Comparison of ENCODE assay signal across 20 mouse cellular contexts in the genomic region with DNA sequence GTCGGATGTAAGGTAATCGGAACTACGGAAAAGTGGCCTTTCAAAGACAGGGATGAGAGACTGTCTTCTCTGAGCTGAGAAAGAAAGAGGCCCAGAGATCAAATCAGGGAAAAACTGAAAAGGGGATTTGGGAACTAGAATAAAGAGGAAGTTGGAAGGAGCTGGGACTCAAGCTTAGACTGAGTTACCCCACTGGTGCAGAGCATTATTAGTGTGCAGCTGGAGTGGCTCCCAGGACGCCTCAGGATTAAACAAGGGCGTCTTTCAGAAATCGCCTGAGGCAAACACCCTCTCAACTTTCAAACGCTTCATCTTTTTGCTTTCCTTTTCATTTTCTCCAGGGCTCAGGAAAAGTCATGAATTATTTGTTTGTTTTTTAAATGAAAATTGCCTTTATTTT. TPM values are rescaled to one million over a fixed set of nuclear protein-coding genes. Genes with fewer than 3 reads are reported as not detected.
A peak's percentile ranks its signal among the peaks of the same experiment; 100 is the strongest.
DNase-seq lines count a peak whose midpoint lies in the region; ATAC-seq and TF ChIP-seq lines count a peak whose summit lies in the region.
"Had no signal": no experiment of that assay in that cellular context is flagged by ENCODE, and none has a peak within 500 bp of the region (broad histone marks: within the 10 kb centered on the region; RNA-seq: fewer than 3 reads in every experiment).

No protein-coding gene starts in this region.

- WGBS in heart, embryonic 14.5 days: 78% methylated on average over 7 of the region's 7 CpGs
- WGBS in heart, adult 2 months: 82% methylated on average over 7 of the region's 7 CpGs
- WGBS in midbrain, embryonic 11.5 days: 72% methylated on average over 7 of the region's 7 CpGs
- 57% methylated on average over 7 of the region's 7 CpGs for WGBS in midbrain, embryonic 13.5 days

- H3K9me3 ChIP-seq in heart, embryonic 14.5 days (ENCODE audit: control insufficient read depth, low read length): no peaks in the 10 kb centered on the region
- H3K9me3 ChIP-seq in midbrain, embryonic 11.5 days (ENCODE audit: control insufficient read depth, low read length): no peaks in the 10 kb centered on the region
- H3K9me3 ChIP-seq in midbrain, embryonic 13.5 days: no peaks in the 10 kb centered on the region
- H3K9me3 ChIP-seq: heart, embryonic 12.5 days; limb, embryonic 12.5 days had no signal

- no peak overlapping the region for H3K4me3 ChIP-seq in heart, embryonic 14.5 days (ENCODE audit: control insufficient read depth in 1 of 2, insufficient read depth in 1 of 2, low read depth in 1 of 2, low read length in 2 of 2)
- no peak overlapping the region for H3K4me3 ChIP-seq in heart, adult 2 months
- no peak overlapping the region for H3K4me3 ChIP-seq in midbrain, embryonic 11.5 days (ENCODE audit: low read depth, low read length)
- no peak overlapping the region for H3K4me3 ChIP-seq in midbrain, embryonic 13.5 days (replicated peaks)
- H3K4me3 ChIP-seq in cortical plate, adult 2 months (ENCODE audit: insufficient read depth, low read length): no peak overlapping the region
- H3K4me3 ChIP-seq: heart, embryonic 12.5 days; limb, embryonic 12.5 days had no signal

- TF ChIP-seq CTCF in heart, adult 2 months (IDR thresholded peaks at IDR 0.05): no peak
- TF ChIP-seq CTCF in cortical plate, adult 2 months (IDR thresholded peaks at IDR 0.05; ENCODE audit: extremely low read depth, insufficient read depth, low read length): no peak

- no peak for ATAC-seq in heart, embryonic 14.5 days (ENCODE audit: insufficient number of reproducible peaks, insufficient read depth, low FRiP score, low read depth)
- ATAC-seq in midbrain, embryonic 11.5 days (ENCODE audit: low FRiP score): no peak
- no peak for ATAC-seq in midbrain, embryonic 13.5 days
- 0 out of 2 replicates have a peak, but pooled peaks have one; percentile 31 for ATAC-seq in megakaryocyte progenitor cell, adult 5-6 weeks (replicated peaks; ENCODE audit: poor library complexity)

- no peaks in the 10 kb centered on the region for H3K36me3 ChIP-seq in heart, embryonic 14.5 days (ENCODE audit: control insufficient read depth, insufficient read depth, low read length)
- H3K36me3 ChIP-seq in heart, adult 2 months (ENCODE audit: control insufficient read depth, insufficient read depth, low read length): no peaks in the 10 kb centered on the region
- H3K36me3 ChIP-seq in midbrain, embryonic 11.5 days (ENCODE audit: control insufficient read depth, insufficient read depth, low read length): no peaks in the 10 kb centered on the region
- H3K36me3 ChIP-seq in midbrain, embryonic 13.5 days: no peaks in the 10 kb centered on the region
- H3K36me3 ChIP-seq: heart, embryonic 12.5 days; limb, embryonic 12.5 days had no signal

- no peaks in the 10 kb centered on the region for H3K79me2 ChIP-seq in heart, adult 2 months (replicated peaks; ENCODE audit: control insufficient read depth, insufficient read depth, low read length)

- H3K9ac ChIP-seq in heart, embryonic 14.5 days (ENCODE audit: low read length): peak overlapping the region; percentile 25; the same call in 1 of the 2 replicates
- H3K9ac ChIP-seq in heart, adult 2 months (ENCODE audit: low read depth, low read length): no peak overlapping the region
- no peak overlapping the region for H3K9ac ChIP-seq in midbrain, embryonic 11.5 days (ENCODE audit: low read length)
- H3K9ac ChIP-seq in midbrain, embryonic 13.5 days (replicated peaks): no peak overlapping the region
- H3K9ac ChIP-seq: forebrain, postnatal 0 days; heart, embryonic 12.5 days; limb, embryonic 12.5 days; liver, embryonic 14.5 days had no signal

- H3K27ac ChIP-seq in heart, embryonic 14.5 days (replicated peaks in 1 of 2; ENCODE audit: control insufficient read depth in 1 of 2, insufficient read depth in 1 of 2, low read depth in 2 of 2, low read length in 2 of 2): no peak overlapping the region
- no peak overlapping the region for H3K27ac ChIP-seq in heart, adult 2 months
- H3K27ac ChIP-seq in midbrain, embryonic 11.5 days (ENCODE audit: low read depth, low read length): no peak overlapping the region
- no peak overlapping the region for H3K27ac ChIP-seq in midbrain, embryonic 13.5 days
- H3K27ac ChIP-seq in cortical plate, adult 2 months (ENCODE audit: insufficient read depth, low read length): peak overlapping the region; percentile 78
- H3K27ac ChIP-seq: kidney, postnatal 0 days; limb, embryonic 12.5 days; liver, embryonic 14.5 days; macrophage had no signal

- H3K4me1 ChIP-seq in heart, embryonic 14.5 days (ENCODE audit: control insufficient read depth in 2 of 2, insufficient read depth in 2 of 2, low read length in 2 of 2): peaks cover 6 to 14% of the 10 kb centered on the region in 2 experiments
- H3K4me1 ChIP-seq in heart, adult 2 months (ENCODE audit: control insufficient read depth, insufficient read depth, low read length): peaks cover 2% of the 10 kb centered on the region
- no peaks in the 10 kb centered on the region for H3K4me1 ChIP-seq in midbrain, embryonic 11.5 days (ENCODE audit: control insufficient read depth, insufficient read depth, low read length)
- H3K4me1 ChIP-seq in midbrain, embryonic 13.5 days (replicated peaks): no peaks in the 10 kb centered on the region
- H3K4me1 ChIP-seq in cortical plate, adult 2 months (ENCODE audit: control insufficient read depth, insufficient read depth, low read length): 0 out of 2 replicates have a peak, but pooled peaks cover 1% of the 10 kb centered on the region
- H3K4me1 ChIP-seq: limb, embryonic 12.5 days had no signal

- no peak overlapping the region for H3K4me2 ChIP-seq in heart, embryonic 14.5 days (ENCODE audit: low read length)
- no peak overlapping the region for H3K4me2 ChIP-seq in midbrain, embryonic 11.5 days
- no peak overlapping the region for H3K4me2 ChIP-seq in midbrain, embryonic 13.5 days (replicated peaks)
- H3K4me2 ChIP-seq: heart, embryonic 12.5 days; limb, embryonic 12.5 days had no signal

- no peaks in the 10 kb centered on the region for H3K27me3 ChIP-seq in heart, embryonic 14.5 days (ENCODE audit: control insufficient read depth, insufficient read depth, low read length)
- H3K27me3 ChIP-seq in heart, adult 2 months (ENCODE audit: control insufficient read depth, insufficient read depth, low read length): no peaks in the 10 kb centered on the region
- H3K27me3 ChIP-seq in midbrain, embryonic 11.5 days (ENCODE audit: control insufficient read depth, insufficient read depth, low read length): no peaks in the 10 kb centered on the region
- no peaks in the 10 kb centered on the region for H3K27me3 ChIP-seq in midbrain, embryonic 13.5 days
- H3K27me3 ChIP-seq: heart, embryonic 12.5 days; limb, embryonic 12.5 days had no signal

- intact Hi-C loops in heart, adult 2 months (cut with DNase I): loop anchor here (5.0 kb wide), 1 partner anchor 46 kb away; no protein-coding TSS in a partner anchor

- no peak for TF ChIP-seq POLR2A in heart, adult 2 months (IDR thresholded peaks at IDR 0.05; ENCODE audit: insufficient read depth, low read depth, low read length)
- TF ChIP-seq POLR2A in cortical plate, adult 2 months (IDR thresholded peaks at IDR 0.05; ENCODE audit: extremely low read depth, insufficient read depth, low read length): no peak

- TF ChIP-seq EP300 in heart, adult 2 months (IDR thresholded peaks at IDR 0.05; ENCODE audit: insufficient read depth, low read depth, low read length): no peak

- no peak for DNase-seq in heart, adult 2 months
- DNase-seq in midbrain, embryonic 11.5 days (ENCODE audit: low spot score, missing footprints): peak; percentile 75
- no peak for DNase-seq in kidney, adult 11 months
- DNase-seq: gastrocnemius, postnatal 10 days; heart, postnatal 36 days; right cerebral cortex, postnatal 4 days had no signal

RNA-seq across cellular contexts. Expression of a gene that starts 12.5 kb away (rescaled TPM):
- 109 and 111 TPM in 2 replicates for polyA plus RNA-seq in heart, embryonic 14.5 days (2014; fragmentation: Nextera tagmentation; extraction: Ambion mirVana)
- 100 to 1,000 TPM; 105 to 118 TPM for total RNA-seq in heart, adult 2 months (2021)
- 104 and 172 TPM in 2 replicates for polyA plus RNA-seq in heart, adult 2 months (2012; rRNA removed)
- 44.4 and 49.4 TPM in 2 replicates for polyA plus RNA-seq in midbrain, embryonic 11.5 days (2014; fragmentation: Nextera tagmentation; extraction: Ambion mirVana)
- polyA plus RNA-seq in midbrain, embryonic 13.5 days (2015; fragmentation: Nextera tagmentation; extraction: Ambion mirVana): 54.4 and 54.9 TPM in 2 replicates
- 66.5 and 69.5 TPM in 2 replicates for polyA plus RNA-seq in cortical plate, adult 2 months (2012; rRNA removed)
- 28.4 and 28.8 TPM in 2 replicates for total RNA-seq in megakaryocyte progenitor cell, adult 5-6 weeks (2015)
- total RNA-seq in megakaryocyte progenitor cell, adult 5-6 weeks (2017): 25.3 and 27.6 TPM in 2 replicates

RNA-seq across cellular contexts. Expression of a gene that starts 14.0 kb away (rescaled TPM):
- 1.1 and 1.3 TPM in 2 replicates for polyA plus RNA-seq in heart, embryonic 14.5 days (2014; fragmentation: Nextera tagmentation; extraction: Ambion mirVana)
- total RNA-seq in heart, adult 2 months (2021): under 1 TPM; 0.52 to 0.63 TPM
- 0.61 and 0.94 TPM in 2 replicates for polyA plus RNA-seq in heart, adult 2 months (2012; rRNA removed)
- polyA plus RNA-seq in midbrain, embryonic 11.5 days (2014; fragmentation: Nextera tagmentation; extraction: Ambion mirVana): 12.7 TPM in 2 replicates
- 55.4 and 60.4 TPM in 2 replicates for polyA plus RNA-seq in midbrain, embryonic 13.5 days (2015; fragmentation: Nextera tagmentation; extraction: Ambion mirVana)
- polyA plus RNA-seq in cortical plate, adult 2 months (2012; rRNA removed): 22.6 and 23.0 TPM in 2 replicates
- not detected in 2 replicates for total RNA-seq in megakaryocyte progenitor cell, adult 5-6 weeks (2015)
- total RNA-seq in megakaryocyte progenitor cell, adult 5-6 weeks (2017): not detected in 2 replicates
- total RNA-seq: gastrocnemius, postnatal 10 days had no signal
- polyA plus RNA-seq: liver, embryonic 14.5 days; macrophage had no signal

RNA-seq across cellular contexts. Expression of a gene that starts 42.4 kb away (rescaled TPM):
- not detected in 2 replicates for polyA plus RNA-seq in heart, embryonic 14.5 days (2014; fragmentation: Nextera tagmentation; extraction: Ambion mirVana)
- not detected for total RNA-seq in heart, adult 2 months (2021)
- polyA plus RNA-seq in heart, adult 2 months (2012; rRNA removed): not detected in 2 replicates
- polyA plus RNA-seq in midbrain, embryonic 11.5 days (2014; fragmentation: Nextera tagmentation; extraction: Ambion mirVana): not detected in 2 replicates
- not detected in 2 replicates for polyA plus RNA-seq in midbrain, embryonic 13.5 days (2015; fragmentation: Nextera tagmentation; extraction: Ambion mirVana)
- polyA plus RNA-seq in cortical plate, adult 2 months (2012; rRNA removed): 0.42 and 0.46 TPM in 2 replicates
- not detected in 2 replicates for total RNA-seq in megakaryocyte progenitor cell, adult 5-6 weeks (2015)
- not detected in 2 replicates for total RNA-seq in megakaryocyte progenitor cell, adult 5-6 weeks (2017)
- total RNA-seq: adrenal gland, postnatal 4 days; ES-E14; forebrain, postnatal 0 days; gastrocnemius, postnatal 10 days; heart, postnatal 36 days; left cerebral cortex, adult 18-20 months had no signal
- polyA plus RNA-seq: forebrain, postnatal 0 days; heart, embryonic 12.5 days; kidney, postnatal 0 days; limb, embryonic 12.5 days; liver, embryonic 14.5 days; macrophage; neural tube, embryonic 14.5 days had no signal

RNA-seq across cellular contexts. Expression of a gene that starts 59.4 kb away (rescaled TPM):
- polyA plus RNA-seq in heart, embryonic 14.5 days (2014; fragmentation: Nextera tagmentation; extraction: Ambion mirVana): 21.2 and 22.7 TPM in 2 replicates
- 1 to 10 TPM; 9.8 to 10.0 TPM for total RNA-seq in heart, adult 2 months (2021)
- 5.3 and 10.1 TPM in 2 replicates for polyA plus RNA-seq in heart, adult 2 months (2012; rRNA removed)
- 46.2 and 47.6 TPM in 2 replicates for polyA plus RNA-seq in midbrain, embryonic 11.5 days (2014; fragmentation: Nextera tagmentation; extraction: Ambion mirVana)
- polyA plus RNA-seq in midbrain, embryonic 13.5 days (2015; fragmentation: Nextera tagmentation; extraction: Ambion mirVana): 27.6 and 31.1 TPM in 2 replicates
- 10.3 and 10.6 TPM in 2 replicates for polyA plus RNA-seq in cortical plate, adult 2 months (2012; rRNA removed)
- total RNA-seq in megakaryocyte progenitor cell, adult 5-6 weeks (2015): 55.1 and 60.2 TPM in 2 replicates
- 53.0 and 57.6 TPM in 2 replicates for total RNA-seq in megakaryocyte progenitor cell, adult 5-6 weeks (2017)
